Mouse (Mus musculus): ENCODE data around the gene Fkbp10.

DNA sequence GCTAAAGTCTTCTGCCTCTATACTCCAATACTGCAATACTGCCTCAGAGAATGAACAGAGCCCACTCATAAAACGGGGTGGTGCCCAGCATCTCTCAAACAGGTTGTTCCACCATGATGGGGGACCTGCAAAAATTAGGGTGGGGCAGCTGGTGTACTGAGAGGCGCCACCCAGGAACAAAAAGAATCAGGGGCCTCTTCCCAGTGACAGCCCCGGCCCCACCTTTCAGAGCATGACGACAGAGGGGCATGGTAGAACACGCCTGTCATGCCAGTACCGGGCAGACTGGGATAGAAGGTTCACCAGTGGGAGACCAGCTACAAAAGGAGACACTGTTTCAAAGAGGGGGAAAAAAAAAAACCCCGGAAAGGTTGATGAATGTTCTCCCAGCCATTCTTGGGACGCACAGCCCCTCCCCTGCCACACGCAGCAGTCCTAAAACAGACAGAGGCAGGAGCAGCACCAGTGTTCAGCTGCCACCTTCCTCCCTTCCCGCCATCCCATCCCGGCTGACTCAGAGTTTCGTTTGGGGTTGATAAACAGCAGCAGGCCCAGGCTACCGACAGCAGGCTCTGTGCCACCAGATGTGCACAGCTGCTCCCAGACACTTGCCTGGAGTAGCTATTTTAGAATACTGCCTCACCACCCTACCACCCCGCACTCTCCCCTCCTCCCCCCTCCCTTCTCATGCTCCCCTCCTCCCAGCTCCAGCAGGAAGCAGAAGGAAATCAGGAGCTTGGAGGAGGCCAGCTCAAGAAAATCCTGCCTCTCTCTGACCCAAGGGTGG is 27.7 kb upstream of the Fkbp10 start:
- TF ChIP-seq POLR2A (IDR thresholded peaks at IDR 0.05; ENCODE audit: borderline replicate concordance, insufficient read depth, low read length) = no peak
- no peak for TF ChIP-seq CTCF (IDR thresholded peaks at IDR 0.05; ENCODE audit: borderline replicate concordance, insufficient read depth, low read depth, low read length)

Measured in cerebellum, adult 2 months (tissue).